Mouse (Mus musculus) adrenal gland, postnatal 25 days (tissue): ENCODE data around the gene Gga1. TPM values are rescaled to one million over a fixed set of nuclear protein-coding genes. Genes with fewer than 3 reads are reported as not detected.
"Not testable (repeated sequence)": the region's sequence is repeated elsewhere in the genome, so short reads cannot be mapped to it uniquely, and the experiment has no call there.

Source experiments
- DNase-seq: peaks from one replicate; pipeline ENCODE4 v3.0.0; 2021; ENCODE audit warnings: mixed read lengths
- total RNA-seq: library from RNA; stranded (reverse); gene quantifications from 2 replicates; pipeline ENCODE4 v1.2.3, GENCODE M21; 2021

Gga1 gene
- total RNA-seq, 1 experiment from 2014 or later: 61.5 TPM

DNA sequence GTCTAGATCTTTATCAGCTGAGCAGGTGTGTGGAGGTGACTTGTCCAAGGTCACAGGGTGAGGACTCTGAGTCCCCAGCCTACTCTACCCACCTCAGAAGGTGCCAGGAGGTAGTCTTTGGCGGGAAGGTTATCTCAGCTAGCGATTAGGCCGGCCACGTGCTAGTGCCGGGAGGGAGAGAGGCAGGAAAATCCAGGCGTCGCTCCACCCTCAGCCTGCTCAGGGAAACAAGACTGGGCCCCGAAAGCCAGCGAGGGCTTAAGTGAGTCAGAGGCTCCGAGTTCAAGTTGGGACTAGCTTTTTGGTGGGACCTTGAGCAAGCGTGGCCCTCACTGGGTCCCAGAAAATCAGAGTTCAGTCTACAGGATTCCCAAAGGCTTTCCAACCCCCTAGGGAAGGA, 31.7 kb upstream of the Gga1 start:
- DNase-seq: peak; percentile 56

GRCm38 (mm10) chr15:78845867-78846266, 31.1 kb upstream of the Gga1 start:
- DNase-seq: peak; percentile 46

DNA sequence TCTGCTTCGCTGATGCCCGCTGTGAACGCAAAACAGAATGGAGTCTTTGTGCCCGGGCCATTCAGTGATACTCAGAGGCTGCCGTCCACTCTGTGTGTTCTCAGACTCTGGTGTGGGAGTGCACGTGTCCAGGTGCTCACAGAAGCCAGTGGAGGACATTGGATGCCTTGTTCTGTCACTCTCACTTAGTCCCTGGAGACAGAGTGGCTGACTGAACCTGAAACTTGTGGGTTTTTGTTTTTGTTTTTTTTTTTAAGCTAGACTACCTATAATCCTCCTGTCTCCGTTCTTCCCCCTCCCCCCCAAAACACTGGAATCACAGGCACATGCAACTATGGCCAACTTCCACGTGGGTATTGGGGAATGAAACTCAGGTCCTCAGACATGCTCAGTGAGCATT, 30.6 kb upstream of the Gga1 start:
- no peak for DNase-seq

- not testable (repeated sequence) for DNase-seq
Measured at GRCm38 (mm10) chr15:78846805-78847204, 30.2 kb upstream of the Gga1 start.

DNA sequence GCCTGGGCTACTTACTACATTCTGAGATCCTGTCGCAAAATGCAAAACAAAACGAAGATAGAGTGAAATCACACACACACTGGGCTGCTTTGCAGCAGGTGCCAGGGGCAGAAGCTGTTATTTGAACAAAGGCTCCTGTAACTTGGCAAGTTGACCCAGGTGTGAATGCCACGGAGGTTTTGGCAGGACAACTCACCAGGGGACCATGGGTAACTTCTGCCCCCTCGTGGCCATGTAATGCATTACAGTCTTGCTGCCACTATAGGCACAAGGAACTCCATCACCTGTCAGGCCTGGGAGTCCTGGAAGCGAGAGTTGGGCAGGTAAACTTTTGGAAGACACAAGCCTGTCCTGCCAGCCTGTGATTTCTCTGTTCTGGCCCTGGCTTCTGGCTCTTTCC, 28.5 kb upstream of the Gga1 start:
- DNase-seq: peak; percentile 85

DNA sequence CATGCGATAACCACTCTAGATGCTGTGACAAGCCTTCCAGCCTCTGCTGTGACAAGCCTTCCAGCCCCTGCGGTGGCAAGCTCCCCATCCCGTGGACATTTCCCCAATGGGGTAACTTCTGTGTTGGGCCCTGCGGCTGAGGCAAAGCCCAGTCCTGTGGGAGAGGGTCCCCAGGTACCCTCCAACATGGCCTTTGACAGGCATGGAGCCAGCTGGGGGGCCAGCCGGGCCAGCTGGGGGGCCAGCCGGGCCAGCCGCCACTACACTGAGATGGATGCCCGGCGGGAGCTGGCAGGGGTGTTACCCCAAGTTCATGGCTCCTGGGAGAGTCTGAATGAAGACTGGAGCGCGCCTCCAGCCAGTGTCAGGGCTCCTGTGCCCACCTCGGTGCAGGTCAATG, 27.5 kb upstream of the Gga1 start:
- no peak for DNase-seq

DNA sequence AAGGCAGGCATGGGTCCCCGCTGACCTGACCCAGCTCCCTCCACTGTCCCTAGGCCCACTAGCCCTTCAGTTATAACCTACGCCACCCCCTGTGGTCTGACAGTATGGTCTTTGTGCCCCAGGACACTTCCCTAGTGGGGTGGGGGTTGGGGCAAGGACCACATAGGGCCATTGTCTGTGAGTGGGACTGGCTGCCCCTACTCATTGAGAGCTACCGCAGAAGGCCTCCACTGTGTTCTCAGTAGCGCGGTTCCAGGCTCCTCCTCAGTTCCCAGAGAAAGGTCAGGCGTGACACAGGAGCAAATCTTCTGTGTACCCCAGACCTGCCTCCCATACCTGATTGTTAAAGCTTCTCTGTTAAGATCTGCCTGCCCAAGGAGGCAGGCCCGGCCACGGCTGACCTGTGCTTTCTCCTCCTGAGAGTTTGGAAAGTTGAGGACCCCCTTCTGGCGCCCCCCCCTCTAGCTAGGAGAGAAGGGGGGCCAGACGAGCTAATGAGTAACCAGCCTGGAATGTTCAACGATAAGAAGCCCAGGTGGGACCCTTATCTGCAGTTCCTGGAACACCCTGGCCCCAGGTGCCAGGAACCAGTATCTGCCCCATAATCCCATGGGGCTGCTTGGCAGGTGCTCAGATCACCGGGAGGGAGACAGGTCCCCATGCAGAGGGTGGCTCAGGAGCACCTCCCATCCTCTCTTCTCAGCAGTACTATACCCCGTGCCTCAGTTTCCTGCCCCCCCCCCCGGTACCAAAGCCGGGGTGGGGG, 26.7 kb upstream of the Gga1 start:
- no peak for DNase-seq

DNA sequence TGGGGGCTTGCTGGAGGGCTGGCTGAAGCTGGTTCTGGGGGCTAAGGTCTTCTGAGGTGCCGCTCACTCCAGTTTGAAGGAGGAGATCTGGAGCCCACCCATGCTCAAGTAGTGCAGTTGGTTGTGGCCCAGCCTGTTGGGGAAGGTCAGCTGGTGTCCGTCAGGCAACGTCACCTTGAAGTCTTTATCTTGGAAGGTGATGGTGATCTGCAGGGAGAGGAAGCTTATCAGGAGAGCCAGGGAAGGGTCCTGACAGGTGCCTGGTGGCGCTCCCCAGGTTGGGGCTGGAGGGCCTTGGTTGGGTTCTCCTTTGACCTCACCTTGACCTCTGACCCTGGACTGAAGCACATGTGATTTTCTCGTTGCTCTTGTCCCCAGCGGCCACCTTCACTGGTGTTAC, 26.0 kb upstream of the Gga1 start:
- DNase-seq: no peak

GRCm38 (mm10) chr15:78851505-78852153, 25.4 kb upstream of the Gga1 start:
- DNase-seq: peak; percentile 93

- DNase-seq: no peak
Measured at GRCm38 (mm10) chr15:78855303-78855965, 21.6 kb upstream of the Gga1 start, which contains the start of gene Lgals2. Gene Lgals2, minus strand, starts transcription at chr15:78855529.

DNA sequence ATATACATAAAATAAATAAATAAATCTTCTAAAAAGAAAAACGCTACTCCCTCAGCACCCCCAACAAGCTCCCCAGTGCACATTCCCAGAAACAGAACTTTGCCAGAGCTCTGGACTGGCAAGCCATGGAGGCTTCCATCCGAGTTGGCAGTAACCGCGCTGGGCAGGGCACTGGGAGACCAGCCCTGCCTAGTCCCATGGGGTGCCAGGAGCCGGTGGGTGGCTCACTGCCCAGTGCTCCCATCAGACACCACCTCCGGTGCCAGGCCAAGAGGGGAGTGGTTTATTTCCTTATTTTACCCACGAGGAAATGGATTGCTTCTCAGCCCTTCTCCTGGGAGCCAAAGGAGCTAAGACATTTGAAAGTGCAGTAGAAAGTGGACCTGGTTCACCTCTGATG, 20.0 kb upstream of the Gga1 start:
- DNase-seq: peak; percentile 47

GRCm38 (mm10) chr15:78859311-78859710, 17.7 kb upstream of the Gga1 start:
- DNase-seq: no peak

DNA sequence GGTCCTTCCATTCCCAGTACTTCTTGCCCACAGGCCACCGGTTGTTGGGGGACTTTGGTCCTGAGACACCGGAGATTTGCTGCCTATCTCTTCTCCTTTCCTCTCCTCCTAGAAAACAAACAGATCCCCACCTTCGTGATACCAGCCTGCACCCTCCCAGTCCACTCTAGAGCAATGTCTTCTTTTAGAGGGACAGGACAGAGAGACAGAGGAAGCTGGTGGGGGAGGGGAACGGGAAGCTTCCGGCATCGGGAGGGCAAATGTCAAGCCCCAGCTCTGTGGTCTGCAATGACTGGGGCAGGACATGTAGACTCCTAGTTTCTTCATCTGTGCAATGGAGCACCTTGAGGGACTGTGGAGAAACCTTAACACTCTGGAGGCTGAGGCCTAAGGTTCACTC, 17.3 kb upstream of the Gga1 start:
- no peak for DNase-seq

DNA sequence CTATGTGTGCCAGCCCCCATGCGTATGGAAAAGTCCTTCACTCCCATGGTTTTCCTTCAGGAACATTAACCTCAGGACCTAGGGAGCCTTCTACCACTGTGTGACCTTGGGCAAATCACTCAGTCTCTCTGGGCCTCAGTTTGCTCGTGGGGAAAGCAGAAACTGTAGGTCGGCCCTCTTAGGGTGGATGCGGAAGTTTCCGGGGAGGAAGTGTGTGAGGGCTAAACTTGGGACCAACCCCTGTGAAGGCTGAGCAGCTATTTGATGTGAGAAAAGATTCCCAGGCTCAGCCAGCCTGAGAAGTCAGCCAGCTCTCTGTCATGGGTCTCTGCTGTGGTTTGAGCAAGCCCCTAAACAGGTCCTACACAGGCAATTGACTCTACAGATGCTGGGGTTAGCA, 14.7 kb upstream of the Gga1 start:
- DNase-seq: no peak

GRCm38 (mm10) chr15:78863154-78863553, 13.8 kb upstream of the Gga1 start:
- no peak for DNase-seq

DNA sequence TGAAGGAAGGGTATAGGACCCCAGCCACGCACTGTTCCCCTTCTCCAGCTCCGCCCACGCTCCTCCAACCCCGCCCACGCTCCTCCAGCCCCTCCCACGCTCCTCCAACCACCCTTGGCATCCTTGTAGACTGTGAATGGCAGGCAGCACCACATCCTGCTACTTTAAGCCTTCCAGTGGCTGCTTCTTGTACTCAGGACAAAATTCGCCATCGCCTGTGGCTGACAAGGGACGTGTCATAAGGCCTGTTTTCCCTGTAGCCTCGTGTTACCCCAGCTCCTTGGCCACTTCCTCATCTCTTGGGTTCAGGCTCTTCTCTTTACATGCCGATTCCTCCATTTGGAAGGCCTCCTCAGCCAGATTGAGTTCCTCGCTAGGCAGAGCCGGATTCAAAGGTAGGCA, 13.1 kb upstream of the Gga1 start:
- no peak for DNase-seq

- no peak for DNase-seq
Measured at GRCm38 (mm10) chr15:78868398-78868797, 8.6 kb upstream of the Gga1 start.

DNA sequence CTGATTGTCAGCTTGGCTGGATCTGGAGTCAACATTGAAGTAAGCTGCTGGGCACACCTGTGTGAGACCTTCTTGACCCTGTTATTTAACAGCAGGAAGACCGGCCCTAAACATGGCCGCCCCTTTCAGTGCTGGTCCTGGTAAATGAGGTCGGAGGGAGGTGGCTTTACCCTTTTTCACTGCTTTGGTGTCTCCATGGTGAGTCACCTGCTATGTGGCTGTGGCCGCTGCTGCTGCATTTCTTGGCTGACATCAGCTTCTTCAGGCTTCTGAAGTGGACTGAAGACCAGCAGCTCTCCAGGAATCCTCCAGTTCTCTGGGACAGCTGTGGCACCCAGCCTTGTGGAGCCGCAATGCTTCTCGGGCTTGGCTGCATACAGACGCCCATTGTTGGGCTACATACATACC, 8.2 kb upstream of the Gga1 start:
- DNase-seq: no peak

DNA sequence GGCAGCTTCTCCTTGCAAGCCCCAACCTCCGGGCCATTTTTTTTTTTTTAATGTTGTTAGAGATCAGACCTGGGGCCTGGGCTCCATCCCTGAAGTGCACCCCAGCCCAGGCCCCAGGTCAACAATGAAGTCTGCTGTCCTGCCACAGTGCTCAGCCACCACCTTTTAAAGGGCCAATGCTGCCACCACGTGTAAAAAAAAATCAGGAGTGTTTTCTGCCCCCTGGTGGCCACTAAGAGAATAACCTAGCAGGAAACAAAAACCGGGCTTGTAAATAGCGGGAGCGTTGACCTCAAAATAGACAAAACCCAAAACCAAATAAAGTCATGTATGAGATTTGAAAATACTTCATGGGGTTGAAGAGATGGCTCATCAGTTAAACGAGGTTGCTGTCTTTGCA, 7.2 kb upstream of the Gga1 start:
- no peak for DNase-seq

- DNase-seq: no peak
Measured at GRCm38 (mm10) chr15:78872021-78872608, 4.9 kb upstream of the Gga1 start.

GRCm38 (mm10) chr15:78873803-78874435, 3.1 kb upstream of the Gga1 start:
- no peak for DNase-seq

- no peak for DNase-seq
Measured at GRCm38 (mm10) chr15:78874989-78875388, 2.0 kb upstream of the Gga1 start.

DNA sequence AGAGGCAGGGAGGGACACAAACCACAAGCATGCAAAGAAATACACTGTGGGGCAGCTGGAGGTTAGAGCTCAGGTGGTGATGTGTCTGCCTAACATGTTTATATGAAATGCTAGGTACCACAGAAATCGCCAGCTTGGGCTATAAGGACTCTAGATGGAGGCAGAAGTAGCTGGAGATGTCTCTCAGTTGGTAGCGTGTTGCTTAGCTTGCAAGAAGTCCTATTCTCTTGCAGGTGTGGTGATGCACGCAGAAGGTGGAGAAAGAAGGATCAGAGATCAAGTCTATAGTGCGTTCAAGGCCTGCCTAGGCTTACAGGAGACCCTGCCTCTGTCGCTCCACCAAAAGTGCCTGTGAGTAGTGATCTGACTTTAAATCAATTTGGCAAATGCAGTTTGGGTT, 1.5 kb upstream of the Gga1 start:
- no peak for DNase-seq
